Mouse (Mus musculus) ES-Bruce4 (cell line): ENCODE data around the gene Ddx51.

ENCODE experiments used
- CTCF ChIP-seq: IDR thresholded peaks from one replicate; pipeline ENCODE4 v1.8.1; 2011; ENCODE audit warnings: low read depth, low read length
- EP300 ChIP-seq: IDR thresholded peaks from 2 replicates; pipeline ENCODE4 v1.6.1; 2011; ENCODE audit warnings: low read depth, low read length; ENCODE audit not compliant: insufficient read depth
- POLR2A ChIP-seq: IDR thresholded peaks from one replicate; pipeline ENCODE4 v1.8.1; 2011; ENCODE audit warnings: low read length; ENCODE audit not compliant: insufficient read depth

- no peak for TF ChIP-seq CTCF
- no peak for TF ChIP-seq EP300
- no peak for TF ChIP-seq POLR2A
Measured at GRCm38 (mm10) chr5:110653686-110654085, 435 bp downstream of the Ddx51 start.
